Mouse (Mus musculus) lung, embryonic 16.5 days (tissue): ENCODE results near the gene Psph. TPM values are rescaled to one million over a fixed set of nuclear protein-coding genes. Genes with fewer than 3 reads are reported as not detected.
A peak's percentile ranks its signal among the peaks of the same experiment; 100 is the strongest.

Experiments used
- ATAC-seq: fragments of 200-750 bp; cut with Nextera tagmentation; 2 replicates; pipeline ENCODE4 v1.8.0; 2017; ENCODE audit warnings: low read depth, mild to moderate bottlenecking, moderate library complexity
- H3K27ac ChIP-seq: fragments of 300-500 bp; sonication (generic); 2 replicates; pipeline ENCODE4 v1.5.1; 2014; ENCODE audit warnings: mild to moderate bottlenecking, control low read depth, low read length
- H3K27me3 ChIP-seq: fragments of 300-500 bp; sonication (generic); 2 replicates; pipeline ENCODE4 v1.6.1; 2014; ENCODE audit warnings: low read depth, low read length, mixed read lengths; ENCODE audit not compliant: control insufficient read depth, insufficient read depth
- H3K36me3 ChIP-seq: fragments of 300-500 bp; sonication (generic); 2 replicates; pipeline ENCODE4 v1.6.1; 2014; ENCODE audit warnings: low read length; ENCODE audit not compliant: control insufficient read depth, insufficient read depth
- H3K4me1 ChIP-seq: fragments of 300-500 bp; sonication (generic); replicated peaks from 2 replicates; pipeline ENCODE4 v1.6.1; 2014; ENCODE audit warnings: low read length, mixed read lengths; ENCODE audit not compliant: control insufficient read depth, insufficient read depth
- H3K4me2 ChIP-seq: fragments of 300-500 bp; sonication (generic); 2 replicates; pipeline ENCODE4 v1.6.1; 2014; ENCODE audit warnings: low read depth, low read length, control low read depth
- H3K4me3 ChIP-seq: fragments of 300-500 bp; sonication (generic); 2 replicates; pipeline ENCODE4 v1.5.1; 2014; ENCODE audit warnings: mild to moderate bottlenecking, low read length, control low read depth
- H3K9ac ChIP-seq: fragments of 300-500 bp; sonication (generic); 2 replicates; pipeline ENCODE4 v1.6.1; 2014; ENCODE audit warnings: low read length, control low read depth
- H3K9me3 ChIP-seq: fragments of 300-500 bp; sonication (generic); 2 replicates; pipeline ENCODE4 v1.6.1; 2016; ENCODE audit warnings: low read length; ENCODE audit not compliant: control insufficient read depth
- WGBS: fragments of 180-500 bp; shearing (Covaris S2); extraction: QIAGEN DNeasy Blood & Tissue Kit; methylation state at CpG from one replicate; pipeline ENCODE4 v1.1.7; 2014; 5-methylcytosine and 5-hydroxymethylcytosine counted together
- polyA plus RNA-seq: library from polyadenylated mRNA; unstranded; fragments of >200 nt; fragmentation: Nextera tagmentation; extraction: Ambion mirVana; gene quantifications from 2 replicates; pipeline ENCODE4 v1.2.1, GENCODE M21; 2015

Psph gene
- polyA plus RNA-seq, 1 experiment from 2014 or later, result 33.5 TPM

DNA sequence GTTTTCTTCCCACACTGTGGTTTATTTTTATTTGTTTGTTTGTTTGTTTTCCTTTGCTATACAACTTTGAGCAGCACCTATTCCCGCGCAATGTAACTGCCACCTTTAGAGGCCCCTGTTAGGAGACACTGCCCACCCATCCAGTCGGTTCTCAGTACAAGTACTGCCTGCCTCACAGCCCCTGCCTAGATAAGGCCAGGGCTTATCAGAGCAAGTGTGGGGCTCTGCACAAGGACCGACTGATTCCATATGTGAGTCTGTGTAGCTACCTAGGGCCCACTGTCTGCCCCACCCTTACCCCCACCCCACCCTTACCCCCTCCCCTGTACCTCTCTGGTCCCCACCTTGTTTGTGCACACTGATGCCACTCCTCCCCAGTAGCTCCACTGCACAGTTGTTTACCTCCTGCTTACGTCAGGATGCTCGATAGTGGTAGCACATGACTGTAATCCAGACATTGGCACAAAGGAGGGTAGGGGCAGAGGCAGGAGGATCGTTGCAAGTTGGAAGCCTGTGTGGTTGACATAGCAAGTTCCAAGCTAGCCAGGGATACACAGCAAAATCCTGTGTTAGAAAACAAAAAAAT lies 44.3 kb downstream of the Psph start:
- Histone ChIP-seq H3K9ac (no peak overlapping the region), H3K36me3 (peaks cover 25% of the 10 kb centered on the region), H3K4me2 (no peak overlapping the region), H3K4me3 (no peak overlapping the region), H3K9me3 (no peaks in the 10 kb centered on the region), H3K4me1 (no peaks in the 10 kb centered on the region), H3K27me3 (no peaks in the 10 kb centered on the region), H3K27ac (no peak overlapping the region)
- no peak for ATAC-seq
- 59% methylated on average over 7 of the region's 7 CpGs for whole genome bisulfite sequencing

- no peaks in the 10 kb centered on the region for H3K9me3 ChIP-seq
- no peaks in the 10 kb centered on the region for H3K27me3 ChIP-seq
- H3K4me1 ChIP-seq, result no peaks in the 10 kb centered on the region
- ATAC-seq, result no peak
- H3K4me2 ChIP-seq, result no peak overlapping the region
- H3K4me3 ChIP-seq, result no peak overlapping the region
- 92% methylated on average over 1 of the region's 1 CpGs for WGBS
- H3K9ac ChIP-seq, result no peak overlapping the region
- H3K27ac ChIP-seq, result no peak overlapping the region
- peaks cover 16% of the 10 kb centered on the region; the same call in 1 of the 2 replicates for H3K36me3 ChIP-seq
Measured at GRCm38 (mm10) chr5:129740976-129741375, 46.3 kb downstream of the Psph start.

DNA sequence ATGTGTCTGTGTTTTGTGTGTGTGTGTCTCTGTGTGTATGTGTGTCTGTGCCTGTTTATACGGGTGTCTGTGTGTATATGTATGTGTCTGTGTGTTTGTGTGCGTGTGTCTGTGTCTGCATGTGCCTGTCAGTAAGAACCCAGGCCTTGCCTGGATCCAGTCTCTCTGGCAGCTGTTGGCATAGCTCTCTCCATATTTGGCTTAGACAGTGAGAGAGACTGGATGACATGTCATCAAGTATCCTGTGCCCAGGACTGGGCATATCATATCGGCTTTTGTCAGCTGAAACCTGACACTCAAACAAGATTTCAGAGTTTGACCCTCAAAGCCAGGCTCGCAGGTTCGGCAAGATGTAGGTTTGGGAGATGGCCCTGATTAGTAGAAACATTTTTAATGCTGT lies 56.2 kb downstream of the Psph start:
- no peak overlapping the region for H3K27ac ChIP-seq
- no peaks in the 10 kb centered on the region for H3K27me3 ChIP-seq
- H3K9me3 ChIP-seq, result no peaks in the 10 kb centered on the region
- H3K4me2 ChIP-seq, result no peak overlapping the region
- H3K36me3 ChIP-seq, result no peaks in the 10 kb centered on the region
- 51% methylated on average over 5 of the region's 5 CpGs for WGBS
- no peak for ATAC-seq
- peaks cover 17% of the 10 kb centered on the region for H3K4me1 ChIP-seq
- no peak overlapping the region for H3K9ac ChIP-seq
- H3K4me3 ChIP-seq, result no peak overlapping the region

- no peak overlapping the region for H3K4me2 ChIP-seq
- no peak overlapping the region for H3K4me3 ChIP-seq
- H3K9me3 ChIP-seq, result no peaks in the 10 kb centered on the region
- no peaks in the 10 kb centered on the region for H3K27me3 ChIP-seq
- no peaks in the 10 kb centered on the region for H3K36me3 ChIP-seq
- H3K27ac ChIP-seq, result no peak overlapping the region
- H3K4me1 ChIP-seq, result peaks cover 17% of the 10 kb centered on the region
- no peak overlapping the region for H3K9ac ChIP-seq
- 59% methylated on average over 11 of the region's 11 CpGs for WGBS
- peak; percentile 42; the same call in 1 of the 2 replicates for ATAC-seq
Measured at GRCm38 (mm10) chr5:129730344-129730743, 56.9 kb downstream of the Psph start.

GRCm38 (mm10) chr5:129729286-129729685 lies 58.0 kb downstream of the Psph start:
- 16% methylated on average over 11 of the region's 11 CpGs for WGBS
- Histone ChIP-seq H3K27me3 (no peaks in the 10 kb centered on the region), H3K27ac (peak overlapping the region; percentile 41), H3K4me2 (peak overlapping the region; percentile 1; the same call in 1 of the 2 replicates), H3K9ac (no peak overlapping the region), H3K9me3 (no peaks in the 10 kb centered on the region), H3K4me1 (peaks cover 19% of the 10 kb centered on the region), H3K4me3 (no peak overlapping the region), H3K36me3 (no peaks in the 10 kb centered on the region)
- no peak for ATAC-seq

GRCm38 (mm10) chr5:129726784-129727183 lies 60.5 kb downstream of the Psph start:
- no peaks in the 10 kb centered on the region for H3K36me3 ChIP-seq
- WGBS, result 76% methylated on average over 3 of the region's 3 CpGs
- no peaks in the 10 kb centered on the region for H3K27me3 ChIP-seq
- H3K9ac ChIP-seq, result no peak overlapping the region
- no peak overlapping the region for H3K4me2 ChIP-seq
- H3K9me3 ChIP-seq, result no peaks in the 10 kb centered on the region
- H3K27ac ChIP-seq, result no peak overlapping the region
- ATAC-seq, result no peak
- H3K4me1 ChIP-seq, result peaks cover 21% of the 10 kb centered on the region
- no peak overlapping the region for H3K4me3 ChIP-seq

GRCm38 (mm10) chr5:129725774-129726392 lies 61.4 kb downstream of the Psph start:
- WGBS, result 20% methylated on average over 7 of the region's 7 CpGs
- Histone ChIP-seq H3K27me3 (no peaks in the 10 kb centered on the region), H3K9ac (peak overlapping the region; percentile 93), H3K36me3 (no peaks in the 10 kb centered on the region), H3K27ac (peak overlapping the region; percentile 98), H3K9me3 (no peaks in the 10 kb centered on the region), H3K4me1 (peaks cover 19% of the 10 kb centered on the region), H3K4me2 (peak overlapping the region; percentile 65), H3K4me3 (peak overlapping the region; percentile 82)
- ATAC-seq, result no peak

DNA sequence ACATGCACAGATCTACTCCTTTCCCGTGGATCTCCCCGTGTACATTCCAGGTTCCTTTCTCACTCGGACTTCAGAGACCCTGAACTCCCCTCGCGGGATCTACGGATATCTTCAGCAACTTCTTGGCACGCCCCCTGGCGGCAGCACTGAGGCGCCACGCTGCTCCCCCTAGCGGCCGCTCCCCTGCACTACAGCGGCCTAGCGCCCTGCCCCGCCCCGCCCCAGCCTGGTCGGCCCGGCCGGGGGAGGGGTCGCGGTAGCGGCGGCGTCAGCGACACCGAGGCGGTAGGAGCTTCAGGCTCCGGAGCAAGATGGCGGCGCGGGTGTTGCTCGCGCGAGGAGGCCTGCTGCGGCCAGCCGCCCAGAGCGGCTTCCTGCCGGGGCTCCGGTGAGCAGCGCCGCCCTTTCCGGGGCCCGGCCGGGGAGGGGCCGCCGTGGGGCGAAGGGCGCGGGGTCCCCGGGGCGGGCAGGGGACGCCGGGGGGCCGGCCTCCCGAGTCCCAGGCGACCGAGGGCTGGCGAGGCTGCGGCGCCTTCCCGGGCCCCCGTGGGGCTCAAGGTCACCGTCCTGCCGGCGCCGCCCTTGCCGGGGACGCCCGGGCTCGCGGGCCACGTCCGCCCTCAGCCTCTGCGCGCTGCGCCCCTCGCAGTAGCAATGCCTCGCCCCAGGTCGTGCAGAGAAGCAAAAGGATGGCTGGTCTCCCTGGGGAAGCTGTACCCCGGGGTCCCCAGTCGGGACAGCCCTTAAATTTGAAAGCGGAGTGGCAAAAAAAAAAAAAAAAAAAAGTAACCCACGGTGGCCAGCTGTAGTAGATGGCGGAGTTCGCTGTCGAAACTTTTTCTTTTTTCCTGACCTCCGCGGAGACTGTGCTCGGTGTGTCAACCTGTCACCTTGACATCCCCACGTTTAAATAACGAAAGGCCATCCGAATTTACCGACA lies 62.1 kb downstream of the Psph start, which contains the start of gene Nipsnap2:
Gene Nipsnap2 (plus strand): TSS at position 230 of the 940 bp plus-strand sequence.
- Histone ChIP-seq H3K4me2 (peak within 1 kb of the TSS; percentile 65), H3K4me1 (peaks cover 18% of the 10 kb centered on the region), H3K4me3 (peak within 1 kb of the TSS; percentile 82), H3K9ac (peak within 1 kb of the TSS; percentile 93), H3K27ac (peak within 1 kb of the TSS; percentile 98), H3K27me3 (no peaks in the 10 kb centered on the region), H3K36me3 (peaks cover 1% of the 10 kb centered on the region; the same call in 1 of the 2 replicates), H3K9me3 (no peaks in the 10 kb centered on the region)
- peak; percentile 97 for ATAC-seq
- under 1% methylated on average over 81 of the region's 93 CpGs for WGBS

DNA sequence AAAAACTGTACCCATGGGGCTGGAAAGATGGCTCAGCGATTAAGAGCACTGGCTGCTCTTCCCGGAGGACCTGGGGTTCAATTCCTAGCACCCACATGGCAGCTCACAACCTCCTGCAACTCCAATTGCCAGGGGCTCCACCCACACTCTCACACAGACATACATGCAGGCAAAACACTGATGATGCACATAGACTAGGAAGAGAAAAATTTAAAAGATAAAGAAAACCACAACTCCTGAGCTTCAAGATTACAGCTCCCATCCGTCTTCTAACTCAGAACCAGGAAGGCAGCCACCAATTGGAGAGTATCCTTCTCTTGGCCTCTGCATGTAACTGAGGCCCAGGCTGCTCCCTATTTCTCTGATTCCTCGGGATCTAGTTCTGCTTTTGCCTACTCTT lies 63.0 kb downstream of the Psph start:
- peak overlapping the region; percentile 93 for H3K9ac ChIP-seq
- no peaks in the 10 kb centered on the region for H3K27me3 ChIP-seq
- peak overlapping the region; percentile 65 for H3K4me2 ChIP-seq
- no peaks in the 10 kb centered on the region for H3K9me3 ChIP-seq
- no peak for ATAC-seq
- peak overlapping the region; percentile 98 for H3K27ac ChIP-seq
- peaks cover 10% of the 10 kb centered on the region for H3K4me1 ChIP-seq
- 49% methylated on average over 4 of the region's 4 CpGs for WGBS
- peak overlapping the region; percentile 82 for H3K4me3 ChIP-seq
- H3K36me3 ChIP-seq, result peaks cover 9% of the 10 kb centered on the region; the same call in 1 of the 2 replicates
